Mouse (Mus musculus) lung, adult 2 months (tissue): ENCODE measurements around the gene Sf3a1. TPM values are rescaled to one million over a fixed set of nuclear protein-coding genes. Genes with fewer than 3 reads are reported as not detected.

Experiments used
- DNase-seq: peaks from one replicate; pipeline ENCODE4 v3.0.0; 2022
- H3K4me1 ChIP-seq: fragments of 200-500 bp; 2 replicates; pipeline ENCODE4 v1.6.1; 2011; ENCODE audit warnings: low read length; ENCODE audit not compliant: control insufficient read depth, insufficient read depth
- H3K4me3 ChIP-seq: fragments of 200-500 bp; replicated peaks from 2 replicates; pipeline ENCODE3; 2011; ENCODE audit warnings: low read depth, mild to moderate bottlenecking, control low read depth, low read length; ENCODE audit errors: extremely low read depth
- CTCF ChIP-seq: fragments of 200-500 bp; IDR thresholded peaks from 2 replicates; pipeline ENCODE4 v1.5.1; 2011; ENCODE audit warnings: mild to moderate bottlenecking, low read length, control low read depth; ENCODE audit not compliant: insufficient read depth
- POLR2A ChIP-seq: fragments of 200-500 bp; IDR thresholded peaks from 2 replicates; pipeline ENCODE4 v1.6.1; 2011; ENCODE audit warnings: low read depth, mild to moderate bottlenecking, control low read depth, low read length, borderline replicate concordance; ENCODE audit errors: extremely low read depth
- WGBS: fragments of 180-500 bp; shearing (Covaris S2); methylation state at CpG from one replicate; pipeline ENCODE4 v1.1.7; 2018; 5-methylcytosine and 5-hydroxymethylcytosine counted together
- polyA plus RNA-seq: library from polyadenylated mRNA; depleted of rRNA; stranded (reverse); fragments of >200 nt; gene quantifications from 2 replicates; pipeline ENCODE4 v1.2.3, GENCODE M21; 2012

Sf3a1 gene
- polyA plus RNA-seq, 1 experiment = 27.0 TPM

- 86% methylated on average over 9 of the region's 9 CpGs for WGBS
- Histone ChIP-seq H3K4me1 (peaks cover 46% of the 10 kb centered on the region), H3K4me3 (no peak overlapping the region)
- DNase-seq = no peak
- TF ChIP-seq POLR2A (no peak), CTCF (no peak)
Observed at GRCm38 (mm10) chr11:4207655-4208054, 47.5 kb downstream of the Sf3a1 start.

- DNase-seq = no peak
- 75% methylated on average over 5 of the region's 5 CpGs for WGBS
- TF ChIP-seq POLR2A (no peak), CTCF (peak; percentile 54; the same call in 1 of the 2 replicates)
- Histone ChIP-seq H3K4me3 (no peak overlapping the region), H3K4me1 (peaks cover 30% of the 10 kb centered on the region)
Observed at GRCm38 (mm10) chr11:4209556-4209955, 49.4 kb downstream of the Sf3a1 start.

- TF ChIP-seq POLR2A (no peak), CTCF (no peak)
- 39% methylated on average over 1 of the region's 1 CpGs for whole genome bisulfite sequencing
- Histone ChIP-seq H3K4me3 (no peak overlapping the region), H3K4me1 (peaks cover 27% of the 10 kb centered on the region)
- no peak for DNase-seq
Observed at GRCm38 (mm10) chr11:4210786-4211185, 50.6 kb downstream of the Sf3a1 start.

- no peak for DNase-seq
- H3K4me1 ChIP-seq = peaks cover 24% of the 10 kb centered on the region
- no peak for TF ChIP-seq CTCF
- TF ChIP-seq POLR2A = no peak
- WGBS = 94% methylated on average over 10 of the region's 10 CpGs
- H3K4me3 ChIP-seq = no peak overlapping the region
Observed at GRCm38 (mm10) chr11:4213107-4213506, 53.0 kb downstream of the Sf3a1 start.

GRCm38 (mm10) chr11:4214572-4214971 lies 54.4 kb downstream of the Sf3a1 start:
- DNase-seq = no peak
- no peak overlapping the region for H3K4me3 ChIP-seq
- TF ChIP-seq POLR2A (no peak), CTCF (no peak)
- WGBS = 95% methylated on average over 14 of the region's 14 CpGs
- H3K4me1 ChIP-seq = peaks cover 26% of the 10 kb centered on the region

- no peak for DNase-seq
- Histone ChIP-seq H3K4me1 (peaks cover 26% of the 10 kb centered on the region), H3K4me3 (no peak overlapping the region)
- TF ChIP-seq POLR2A (no peak), CTCF (no peak)
- WGBS = 80% methylated on average over 10 of the region's 10 CpGs
Observed at GRCm38 (mm10) chr11:4215061-4215460, 54.9 kb downstream of the Sf3a1 start.

- 40% methylated on average over 9 of the region's 9 CpGs for WGBS
- peak; percentile 56 for DNase-seq
- TF ChIP-seq POLR2A (peak; percentile 63; the same call in 1 of the 2 replicates), CTCF (no peak)
- H3K4me1 ChIP-seq = peaks cover 21% of the 10 kb centered on the region
- no peak overlapping the region for H3K4me3 ChIP-seq
Observed at GRCm38 (mm10) chr11:4216248-4217000, 56.3 kb downstream of the Sf3a1 start.

GRCm38 (mm10) chr11:4217914-4218629 lies 57.9 kb downstream of the Sf3a1 start, which contains the start of gene Castor1:
TSS of gene Castor1 (plus strand) at chr11:4218225.
- peak; percentile 94 for DNase-seq
- peaks cover 21% of the 10 kb centered on the region for H3K4me1 ChIP-seq
- peak within 1 kb of the TSS; percentile 76 for H3K4me3 ChIP-seq
- TF ChIP-seq POLR2A = peak; percentile 67; the same call in 1 of the 2 replicates
- no peak for TF ChIP-seq CTCF
- under 1% methylated on average over 56 of the region's 56 CpGs for WGBS

- DNase-seq = no peak
- 7% methylated on average over 6 of the region's 6 CpGs for WGBS
- peaks cover 21% of the 10 kb centered on the region for H3K4me1 ChIP-seq
- H3K4me3 ChIP-seq = peak overlapping the region; percentile 76
- TF ChIP-seq POLR2A (no peak), CTCF (no peak)
Observed at GRCm38 (mm10) chr11:4218637-4219036, 58.5 kb downstream of the Sf3a1 start.
